Mouse (Mus musculus) cerebellum, adult 9-10 months (tissue): ENCODE measurements around the gene Ndufa4l2.
A peak's percentile ranks its signal among the peaks of the same experiment; 100 is the strongest.

Experiments
- DNase-seq: peaks from one replicate; pipeline ENCODE4 v3.0.0; 2022

Gene Ndufa4l2

GRCm38 (mm10) chr10:127514764-127515163, at the start of gene Ndufa4l2:
Gene Ndufa4l2, plus strand, starts transcription at chr10:127514967.
- no peak for DNase-seq

GRCm38 (mm10) chr10:127471281-127471988, 43.3 kb upstream of the Ndufa4l2 start:
- no peak for DNase-seq

- DNase-seq = no peak
These were observed 42.0 kb upstream of the Ndufa4l2 start for GRCm38 (mm10) chr10:127472722-127473121.

DNA sequence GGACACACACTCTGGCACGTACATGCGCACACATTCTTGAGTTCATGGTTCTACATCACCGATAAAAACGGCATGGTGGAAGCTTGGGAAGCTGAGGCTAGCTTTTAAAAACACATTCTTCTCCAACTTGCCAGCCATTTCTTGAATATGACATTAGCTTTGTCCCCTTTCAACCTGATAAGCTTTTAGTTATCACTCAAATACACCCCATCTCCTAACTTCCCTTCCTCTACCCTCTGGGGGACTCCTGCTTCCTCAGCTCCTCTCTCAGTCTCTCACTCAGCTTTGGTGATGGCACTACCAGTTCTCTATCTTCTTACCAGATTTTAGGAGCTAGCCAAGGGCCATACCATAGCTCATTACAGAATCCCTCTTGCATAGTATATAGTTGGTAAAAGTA, 39.6 kb upstream of the Ndufa4l2 start:
- DNase-seq = no peak

- no peak for DNase-seq
These were observed 38.2 kb upstream of the Ndufa4l2 start for GRCm38 (mm10) chr10:127476541-127476940.

- no peak for DNase-seq
These were observed 37.5 kb upstream of the Ndufa4l2 start for GRCm38 (mm10) chr10:127477301-127477700.

GRCm38 (mm10) chr10:127479131-127479530, 35.6 kb upstream of the Ndufa4l2 start:
- DNase-seq = peak; percentile 79

GRCm38 (mm10) chr10:127480833-127481813, 33.6 kb upstream of the Ndufa4l2 start:
- peak; percentile 28 for DNase-seq

- no peak for DNase-seq
These were observed 29.5 kb upstream of the Ndufa4l2 start for GRCm38 (mm10) chr10:127485235-127485634.

GRCm38 (mm10) chr10:127488856-127489255, 25.9 kb upstream of the Ndufa4l2 start:
- DNase-seq = no peak

GRCm38 (mm10) chr10:127490160-127491127, 24.3 kb upstream of the Ndufa4l2 start:
- DNase-seq = no peak

GRCm38 (mm10) chr10:127491128-127491512, 23.6 kb upstream of the Ndufa4l2 start:
- DNase-seq = peak; percentile 51

DNA sequence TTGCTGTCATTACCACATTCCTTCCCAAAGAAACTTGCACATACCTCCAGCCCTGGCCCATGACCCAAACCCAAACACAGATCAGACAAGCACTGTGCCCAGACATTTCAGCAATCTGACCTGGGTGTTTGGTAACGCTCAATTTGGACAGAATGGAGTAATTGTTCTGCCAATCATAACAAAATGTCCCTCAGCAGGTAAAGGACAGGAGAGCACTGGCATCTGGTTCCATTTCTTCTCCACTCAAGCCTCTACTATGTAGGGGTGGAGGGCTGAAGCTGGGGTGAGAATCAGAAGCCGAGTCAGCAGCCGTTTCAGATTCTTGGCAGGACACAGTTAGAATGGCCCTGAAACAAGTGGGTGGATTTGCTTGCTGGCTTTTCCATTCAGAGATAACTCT, 22.6 kb upstream of the Ndufa4l2 start:
- no peak for DNase-seq

DNA sequence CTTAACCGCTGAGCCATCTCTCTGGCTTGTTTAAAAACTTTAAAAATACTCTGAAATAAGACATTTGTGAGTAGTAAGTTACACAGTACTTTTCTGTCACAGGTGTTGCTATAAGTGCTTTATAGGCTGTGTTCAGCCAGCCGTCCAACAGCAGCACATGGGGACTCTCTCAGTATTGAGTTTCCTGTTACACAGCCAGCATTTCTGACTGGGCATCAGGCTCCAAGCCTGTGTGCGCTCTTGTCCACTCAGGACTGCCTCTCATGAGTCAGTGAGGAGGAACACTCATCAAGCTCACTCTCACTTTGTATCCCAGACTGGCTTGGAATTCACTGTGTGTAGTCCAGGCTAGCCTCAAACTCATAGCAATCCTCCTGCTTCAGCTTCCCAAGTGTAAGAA, 18.6 kb upstream of the Ndufa4l2 start:
- no peak for DNase-seq

DNA sequence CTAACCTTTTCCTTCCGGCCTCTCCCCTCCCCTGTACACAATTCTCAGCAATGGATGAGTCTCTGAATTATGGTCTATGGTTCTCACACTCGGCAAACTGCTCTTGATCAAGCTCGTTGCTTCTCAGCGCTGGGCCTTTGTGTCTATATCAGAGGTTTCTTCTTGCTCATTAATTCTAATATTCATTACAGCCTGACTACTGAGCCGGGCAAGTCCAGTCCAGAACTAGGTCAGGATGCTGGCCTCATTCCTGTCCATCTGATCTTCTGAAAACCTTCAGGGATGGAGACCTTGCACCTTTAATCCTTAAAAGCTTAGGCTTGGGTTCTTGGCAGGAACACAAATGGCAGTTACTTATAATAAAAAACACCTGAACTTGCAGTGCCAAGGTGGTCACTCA, 15.3 kb upstream of the Ndufa4l2 start:
- DNase-seq = peak; percentile 53

DNA sequence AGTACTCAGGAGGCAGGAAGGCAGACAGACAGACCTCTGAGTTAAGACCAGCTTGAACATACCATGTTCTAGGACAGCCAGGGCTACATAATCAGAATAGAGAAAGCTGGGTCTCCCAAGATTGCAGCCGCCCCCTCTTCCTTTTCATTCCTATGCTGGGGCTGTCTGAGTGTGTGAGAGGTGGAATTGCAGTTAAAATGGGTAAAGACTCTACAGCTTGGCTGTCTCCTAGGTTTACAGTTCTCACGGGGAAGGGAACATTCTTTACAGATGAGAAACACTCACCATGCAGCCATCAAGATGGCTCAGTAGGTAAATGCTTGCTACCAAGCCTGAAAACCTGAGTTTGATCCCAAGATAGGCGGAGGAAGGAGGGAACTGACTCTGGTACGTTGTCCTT, 14.7 kb upstream of the Ndufa4l2 start:
- DNase-seq = no peak

- DNase-seq = no peak
These were observed 13.6 kb upstream of the Ndufa4l2 start, which contains the start of gene Stac3 for GRCm38 (mm10) chr10:127500894-127501893. Gene Stac3, plus strand, starts transcription at chr10:127501686.

GRCm38 (mm10) chr10:127508239-127508638, 6.5 kb upstream of the Ndufa4l2 start:
- DNase-seq = peak; percentile 90

GRCm38 (mm10) chr10:127509051-127509836, 5.5 kb upstream of the Ndufa4l2 start:
- DNase-seq = peak; percentile 98
